Mouse (Mus musculus) ovary, postnatal 14 days (tissue): ENCODE measurements around the gene Sesn2.
A peak's percentile ranks its signal among the peaks of the same experiment; 100 is the strongest.

Experiments
- DNase-seq: peaks from one replicate; pipeline ENCODE4 v3.0.0; 2022; ENCODE audit warnings: low spot score

Sesn2 gene

GRCm38 (mm10) chr4:132514555-132515135, 4.3 kb upstream of the Sesn2 start:
- DNase-seq: peak; percentile 78

- DNase-seq: no peak
Observed at GRCm38 (mm10) chr4:132513395-132514273, 3.3 kb upstream of the Sesn2 start.

- DNase-seq: no peak
Observed at GRCm38 (mm10) chr4:132512080-132512479, 1.8 kb upstream of the Sesn2 start.

GRCm38 (mm10) chr4:132509621-132510296, 542 bp downstream of the Sesn2 start:
- peak; percentile 61 for DNase-seq

GRCm38 (mm10) chr4:132507210-132507609, 3.1 kb downstream of the Sesn2 start:
- DNase-seq: no peak

- DNase-seq: no peak
Observed at GRCm38 (mm10) chr4:132506250-132506649, 4.1 kb downstream of the Sesn2 start.

- no peak for DNase-seq
Observed at GRCm38 (mm10) chr4:132505800-132506199, 4.5 kb downstream of the Sesn2 start.

- no peak for DNase-seq
Observed at GRCm38 (mm10) chr4:132505034-132505738, 5.1 kb downstream of the Sesn2 start.

GRCm38 (mm10) chr4:132503344-132503743, 7.0 kb downstream of the Sesn2 start:
- no peak for DNase-seq

- no peak for DNase-seq
Observed at GRCm38 (mm10) chr4:132501639-132502038, 8.7 kb downstream of the Sesn2 start.

GRCm38 (mm10) chr4:132494271-132494918, 15.9 kb downstream of the Sesn2 start:
- no peak for DNase-seq

GRCm38 (mm10) chr4:132492178-132493060, 17.9 kb downstream of the Sesn2 start:
- DNase-seq: no peak

GRCm38 (mm10) chr4:132491748-132492147, 18.6 kb downstream of the Sesn2 start:
- DNase-seq: no peak

GRCm38 (mm10) chr4:132491057-132491456, 19.2 kb downstream of the Sesn2 start:
- no peak for DNase-seq

- no peak for DNase-seq
Observed at GRCm38 (mm10) chr4:132490273-132491010, 19.9 kb downstream of the Sesn2 start.

- DNase-seq: no peak
Observed at GRCm38 (mm10) chr4:132488976-132489375, 21.3 kb downstream of the Sesn2 start.

GRCm38 (mm10) chr4:132488521-132488920, 21.8 kb downstream of the Sesn2 start:
- DNase-seq: no peak

GRCm38 (mm10) chr4:132484820-132485219, 25.5 kb downstream of the Sesn2 start:
- no peak for DNase-seq

- DNase-seq: no peak
Observed at GRCm38 (mm10) chr4:132484231-132484630, 26.1 kb downstream of the Sesn2 start.
